Mouse (Mus musculus) brain, embryonic 18.5 days (tissue): Measurements from ENCODE around the gene Ubb.

Experiments used
- DNase-seq: peaks from one replicate; pipeline ENCODE4 v3.0.0-alpha.2; 2012; ENCODE audit warnings: low read depth, low spot score

Ubb gene

GRCm38 (mm10) chr11:62551226-62552119 is 502 bp downstream of the Ubb start:
- no peak for DNase-seq

- DNase-seq = no peak
Measured at GRCm38 (mm10) chr11:62553186-62553585, 2.2 kb downstream of the Ubb start.

GRCm38 (mm10) chr11:62553633-62554032 is 2.7 kb downstream of the Ubb start:
- no peak for DNase-seq

GRCm38 (mm10) chr11:62554163-62554855 is 3.3 kb downstream of the Ubb start:
- no peak for DNase-seq

GRCm38 (mm10) chr11:62554934-62555517 is 4.1 kb downstream of the Ubb start:
- DNase-seq = no peak

- no peak for DNase-seq
Measured at GRCm38 (mm10) chr11:62555896-62556412, 5.0 kb downstream of the Ubb start.

GRCm38 (mm10) chr11:62557205-62557604 is 6.2 kb downstream of the Ubb start:
- DNase-seq = no peak

- DNase-seq = no peak
Measured at GRCm38 (mm10) chr11:62558152-62558551, 7.2 kb downstream of the Ubb start.

GRCm38 (mm10) chr11:62558961-62559646 is 8.1 kb downstream of the Ubb start:
- DNase-seq = no peak

- DNase-seq = no peak
Measured at GRCm38 (mm10) chr11:62560463-62561016, 9.6 kb downstream of the Ubb start.

- no peak for DNase-seq
Measured at GRCm38 (mm10) chr11:62563590-62563989, 12.6 kb downstream of the Ubb start.

- DNase-seq = no peak
Measured at GRCm38 (mm10) chr11:62565747-62566146, 14.8 kb downstream of the Ubb start.

- no peak for DNase-seq
Measured at GRCm38 (mm10) chr11:62566211-62566610, 15.2 kb downstream of the Ubb start.

GRCm38 (mm10) chr11:62568300-62568699 is 17.3 kb downstream of the Ubb start:
- no peak for DNase-seq

- no peak for DNase-seq
Measured at GRCm38 (mm10) chr11:62573959-62574702, 23.2 kb downstream of the Ubb start, which contains the start of gene Trpv2. Trpv2 (plus strand) TSS chr11:62574486.

GRCm38 (mm10) chr11:62574703-62575085 is 23.7 kb downstream of the Ubb start:
- no peak for DNase-seq

- no peak for DNase-seq
Measured at GRCm38 (mm10) chr11:62575297-62575658, 24.3 kb downstream of the Ubb start.

GRCm38 (mm10) chr11:62575659-62576438 is 24.9 kb downstream of the Ubb start:
- DNase-seq = no peak

GRCm38 (mm10) chr11:62576530-62577152 is 25.7 kb downstream of the Ubb start:
- DNase-seq = no peak
